Mouse (Mus musculus): ENCODE results near the gene Hist1h2bp. TPM values are rescaled to one million over a fixed set of nuclear protein-coding genes. Genes with fewer than 3 reads are reported as not detected.

Gene Hist1h2bp
- 0.54 TPM in 1 of 2 replicates, not detected in the other for polyA plus RNA-seq (2015; fragmentation: Nextera tagmentation; extraction: Ambion mirVana)

GRCm38 (mm10) chr13:21786899-21787629 is at the start of gene Hist1h2bp, which contains the start of gene Hist1h2an:
Gene Hist1h2bp, plus strand, starts transcription at chr13:21787461.
Gene Hist1h2an, minus strand, starts transcription at chr13:21787218.

DNA sequence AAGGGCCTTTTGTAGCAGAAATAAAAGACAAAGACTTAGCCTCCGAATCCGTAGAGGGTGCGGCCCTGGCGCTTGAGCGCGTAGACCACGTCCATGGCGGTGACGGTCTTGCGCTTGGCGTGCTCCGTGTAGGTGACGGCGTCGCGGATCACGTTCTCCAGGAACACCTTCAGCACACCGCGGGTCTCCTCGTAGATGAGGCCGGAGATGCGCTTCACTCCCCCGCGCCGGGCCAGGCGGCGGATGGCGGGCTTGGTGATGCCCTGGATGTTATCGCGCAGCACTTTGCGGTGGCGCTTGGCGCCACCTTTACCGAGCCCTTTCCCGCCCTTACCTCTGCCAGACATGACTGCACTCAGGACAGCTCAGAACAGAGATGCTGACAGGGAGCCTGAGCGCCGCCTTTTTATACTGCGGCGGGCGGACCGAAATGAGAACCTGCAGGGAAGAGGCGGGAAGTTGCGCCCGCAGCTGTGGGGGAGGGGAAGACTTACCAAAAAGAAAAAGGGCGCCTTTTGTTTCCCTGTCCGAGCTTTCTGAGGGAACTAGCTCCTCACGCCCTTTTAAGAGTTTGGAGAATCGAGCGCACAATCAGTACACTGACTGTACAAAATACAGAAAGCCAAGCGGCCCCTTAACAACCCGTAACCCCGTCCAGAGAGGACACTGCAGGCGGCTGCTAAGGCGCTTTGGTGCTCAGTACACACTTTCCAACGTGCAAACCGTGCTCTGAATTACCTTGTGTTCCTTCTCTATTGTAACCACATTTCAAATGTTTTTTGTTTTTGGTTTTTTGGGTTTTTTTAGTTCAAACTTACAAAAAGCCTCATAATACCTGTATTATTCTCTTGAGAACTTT is 36.9 kb upstream of the Hist1h2bp start, which contains the start of gene Hist1h4k:
Hist1h4k (minus strand) TSS at position 347 of the 859 bp plus-strand sequence.

GRCm38 (mm10) chr13:21753524-21754285 is 33.6 kb upstream of the Hist1h2bp start, which contains the start of the genes Hist1h2ak and Hist1h2bn:
Gene Hist1h2ak, minus strand, starts transcription at chr13:21753827.
Gene Hist1h2bn, plus strand, starts transcription at chr13:21754123.

DNA sequence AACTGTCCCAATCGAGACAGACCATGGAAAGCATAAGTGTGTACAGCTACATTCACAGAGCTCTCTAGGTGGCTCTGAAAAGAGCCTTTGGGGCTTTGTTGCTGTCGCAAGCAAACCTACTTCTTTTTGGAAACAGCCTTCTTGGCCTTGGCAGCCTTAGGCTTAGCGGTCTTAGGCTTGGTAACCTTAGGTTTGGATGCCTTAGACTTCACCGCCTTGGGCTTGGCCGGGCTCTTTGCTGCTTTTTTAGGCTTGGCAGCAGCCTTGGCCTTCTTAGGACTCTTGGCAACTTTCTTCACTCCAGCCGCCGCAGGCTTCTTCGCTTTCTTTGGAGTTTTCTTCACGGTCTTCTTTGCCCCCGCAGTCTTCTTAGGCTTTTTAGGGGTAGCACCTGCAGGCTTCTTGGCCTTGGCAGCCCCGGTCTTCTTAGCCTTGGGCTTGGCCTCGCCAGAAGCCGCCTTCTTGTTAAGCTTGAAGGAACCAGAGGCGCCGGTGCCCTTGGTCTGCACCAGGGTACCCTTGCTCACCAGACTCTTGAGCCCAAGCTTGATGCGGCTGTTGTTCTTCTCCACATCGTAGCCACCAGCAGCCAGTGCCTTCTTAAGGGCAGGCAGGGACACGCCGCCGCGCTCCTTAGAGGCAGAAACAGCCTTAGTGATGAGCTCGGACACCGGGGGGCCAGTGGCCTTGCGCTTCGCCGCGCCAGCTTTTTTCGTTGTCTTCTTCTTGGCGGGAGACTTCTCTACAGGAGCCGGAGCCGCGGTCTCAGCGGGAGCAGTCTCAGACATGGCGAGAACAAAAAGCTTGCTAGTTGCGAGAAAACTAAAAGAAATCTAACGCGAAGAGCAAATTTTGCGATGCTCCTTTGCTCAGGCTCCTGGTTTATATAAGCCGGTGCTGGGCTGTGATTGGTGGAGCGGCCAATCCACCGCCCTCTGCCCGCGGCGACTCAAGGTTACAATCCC is 7.2 kb upstream of the Hist1h2bp start, which contains the start of gene Hist1h1b:
Hist1h1b (minus strand) TSS at position 859 of the 965 bp plus-strand sequence.

GRCm38 (mm10) chr13:21783255-21783617 is 4.0 kb upstream of the Hist1h2bp start, which contains the start of gene Hist1h3i:
Gene Hist1h3i, minus strand, starts transcription at chr13:21783370.

GRCm38 (mm10) chr13:21810073-21810472 is 22.8 kb downstream of the Hist1h2bp start, which contains the start of the genes Hist1h2bq and Hist1h2ao:
Gene Hist1h2bq, minus strand, starts transcription at chr13:21810197.
Gene Hist1h2ao, plus strand, starts transcription at chr13:21810465.

GRCm38 (mm10) chr13:21811539-21811938 is 24.3 kb downstream of the Hist1h2bp start, which contains the start of gene Hist1h4m:
Gene Hist1h4m, plus strand, starts transcription at chr13:21811746.

DNA sequence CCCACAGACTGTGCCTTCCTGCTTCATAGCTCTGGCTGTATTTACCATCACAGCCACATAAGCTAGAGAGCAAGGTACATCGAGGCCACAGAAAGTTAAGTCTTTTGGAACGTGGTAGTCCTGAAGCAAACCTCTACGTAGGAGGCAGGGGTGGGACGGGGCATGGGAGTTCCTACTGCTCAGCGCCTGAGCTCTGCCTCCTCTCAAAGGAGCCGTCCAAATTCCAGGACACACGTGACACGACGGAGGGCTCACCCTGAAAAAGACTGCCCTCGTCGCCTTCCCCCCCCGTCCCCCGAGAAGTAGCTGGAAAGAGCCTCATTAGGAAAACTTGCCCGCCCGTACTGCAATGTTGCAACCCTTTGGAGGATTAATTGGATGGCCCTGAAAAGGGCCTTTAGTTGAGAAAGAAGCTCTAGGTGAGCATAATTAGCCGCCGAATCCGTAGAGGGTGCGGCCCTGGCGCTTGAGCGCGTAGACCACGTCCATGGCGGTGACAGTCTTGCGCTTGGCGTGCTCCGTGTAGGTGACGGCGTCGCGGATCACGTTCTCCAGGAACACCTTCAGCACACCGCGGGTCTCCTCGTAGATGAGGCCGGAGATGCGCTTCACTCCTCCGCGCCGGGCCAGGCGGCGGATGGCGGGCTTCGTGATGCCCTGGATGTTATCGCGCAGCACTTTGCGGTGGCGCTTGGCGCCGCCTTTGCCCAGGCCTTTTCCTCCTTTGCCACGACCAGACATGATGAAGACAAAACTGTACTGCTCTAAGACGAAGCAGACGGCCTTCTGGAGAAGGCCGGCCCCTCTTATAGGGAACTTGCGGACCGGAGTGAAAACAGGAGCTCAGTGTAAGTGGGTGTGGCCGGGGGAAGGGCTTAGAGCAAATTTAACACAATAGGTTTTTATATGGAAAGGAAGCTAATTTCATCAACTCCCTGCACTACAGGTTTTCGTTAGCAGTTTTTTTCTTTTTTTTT is 44.4 kb downstream of the Hist1h2bp start, which contains the start of gene Hist1h4n:
Hist1h4n (minus strand) TSS at position 779 of the 977 bp plus-strand sequence.

GRCm38 (mm10) chr13:21833461-21833860 is 46.2 kb downstream of the Hist1h2bp start, which contains the start of the genes Hist1h2ap and Hist1h2br:
Gene Hist1h2ap, minus strand, starts transcription at chr13:21833507.
Gene Hist1h2br, plus strand, starts transcription at chr13:21833743.

Small RNAs within 50 kb of the gene (microRNA-seq; reads per million reads assigned to microRNA genes)
- not detected for gene Gm19658
- not detected for gene Gm44346
- gene Gm44454, result not detected
- not detected for gene Gm44466

Other genes starting within 250 kb of the Hist1h2bp start
- gene Olfr1366, start 244.7 kb upstream of the Hist1h2bp start, polyA plus RNA-seq (2015; fragmentation: Nextera tagmentation; extraction: Ambion mirVana), result 0.13 TPM in 1 of 2 replicates, not detected in the other
- not detected in 2 replicates for gene Olfr1535, start 227.6 kb upstream of the Hist1h2bp start, polyA plus RNA-seq (2015; fragmentation: Nextera tagmentation; extraction: Ambion mirVana)
- not detected in 2 replicates for gene Olfr1364, start 205.7 kb upstream of the Hist1h2bp start, polyA plus RNA-seq (2015; fragmentation: Nextera tagmentation; extraction: Ambion mirVana)
- not detected in 2 replicates for gene Olfr1362, start 173.4 kb upstream of the Hist1h2bp start, polyA plus RNA-seq (2015; fragmentation: Nextera tagmentation; extraction: Ambion mirVana)
- not detected in 2 replicates for gene Olfr11, start 144.9 kb upstream of the Hist1h2bp start, polyA plus RNA-seq (2015; fragmentation: Nextera tagmentation; extraction: Ambion mirVana)
- gene Olfr1361, start 124.1 kb upstream of the Hist1h2bp start, polyA plus RNA-seq (2015; fragmentation: Nextera tagmentation; extraction: Ambion mirVana), result not detected in 2 replicates
- not detected in 2 replicates for gene Olfr1360, start 110.1 kb upstream of the Hist1h2bp start, polyA plus RNA-seq (2015; fragmentation: Nextera tagmentation; extraction: Ambion mirVana)
- not detected in 2 replicates for gene Olfr1359, start 89.3 kb upstream of the Hist1h2bp start, polyA plus RNA-seq (2015; fragmentation: Nextera tagmentation; extraction: Ambion mirVana)
- gene Hist1h2bl, start 71.3 kb upstream of the Hist1h2bp start, polyA plus RNA-seq (2015; fragmentation: Nextera tagmentation; extraction: Ambion mirVana), result 1.2 TPM in 1 of 2 replicates, not detected in the other
- gene Hist1h2ai, start 71.0 kb upstream of the Hist1h2bp start, polyA plus RNA-seq (2015; fragmentation: Nextera tagmentation; extraction: Ambion mirVana), result 3.3 and 6.2 TPM in 2 replicates
- 1.3 and 3.8 TPM in 2 replicates for gene Hist1h3h, start 69.8 kb upstream of the Hist1h2bp start, polyA plus RNA-seq (2015; fragmentation: Nextera tagmentation; extraction: Ambion mirVana)
- 0.61 and 1.5 TPM in 2 replicates for gene Hist1h2bm, start 65.4 kb upstream of the Hist1h2bp start, polyA plus RNA-seq (2015; fragmentation: Nextera tagmentation; extraction: Ambion mirVana)
- gene Hist1h4j, start 52.4 kb upstream of the Hist1h2bp start, polyA plus RNA-seq (2015; fragmentation: Nextera tagmentation; extraction: Ambion mirVana), result 0.85 and 1.5 TPM in 2 replicates
- gene Hist1h4k, start 37.0 kb upstream of the Hist1h2bp start, polyA plus RNA-seq (2015; fragmentation: Nextera tagmentation; extraction: Ambion mirVana), result 1.3 and 2.3 TPM in 2 replicates
- gene Hist1h2ak, start 33.6 kb upstream of the Hist1h2bp start, polyA plus RNA-seq (2015; fragmentation: Nextera tagmentation; extraction: Ambion mirVana), result 7.2 and 7.5 TPM in 2 replicates
- 1.3 TPM in 1 of 2 replicates, not detected in the other for gene Hist1h2bn, start 33.3 kb upstream of the Hist1h2bp start, polyA plus RNA-seq (2015; fragmentation: Nextera tagmentation; extraction: Ambion mirVana)
- 4.7 and 7.0 TPM in 2 replicates for gene Hist1h1b, start 6.8 kb upstream of the Hist1h2bp start, polyA plus RNA-seq (2015; fragmentation: Nextera tagmentation; extraction: Ambion mirVana)
- gene Hist1h3i, start 4.1 kb upstream of the Hist1h2bp start, polyA plus RNA-seq (2015; fragmentation: Nextera tagmentation; extraction: Ambion mirVana), result 17.8 and 25.6 TPM in 2 replicates
- gene Hist1h2an, start 243 bp upstream of the Hist1h2bp start, polyA plus RNA-seq (2015; fragmentation: Nextera tagmentation; extraction: Ambion mirVana), result 1.5 and 4.1 TPM in 2 replicates
- gene Hist1h2bq, start 22.7 kb downstream of the Hist1h2bp start, polyA plus RNA-seq (2015; fragmentation: Nextera tagmentation; extraction: Ambion mirVana), result 3.9 and 5.8 TPM in 2 replicates
- gene Hist1h2ao, start 23.0 kb downstream of the Hist1h2bp start, polyA plus RNA-seq (2015; fragmentation: Nextera tagmentation; extraction: Ambion mirVana), result 3.7 TPM in 1 of 2 replicates, not detected in the other
- not detected in 2 replicates for gene Hist1h4m, start 24.3 kb downstream of the Hist1h2bp start, polyA plus RNA-seq (2015; fragmentation: Nextera tagmentation; extraction: Ambion mirVana)
- gene Hist1h4n, start 44.7 kb downstream of the Hist1h2bp start, polyA plus RNA-seq (2015; fragmentation: Nextera tagmentation; extraction: Ambion mirVana), result 8.8 and 12.8 TPM in 2 replicates
- 721 and 1,071 TPM in 2 replicates for gene Hist1h2ap, start 46.0 kb downstream of the Hist1h2bp start, polyA plus RNA-seq (2015; fragmentation: Nextera tagmentation; extraction: Ambion mirVana)
- 3.3 and 6.2 TPM in 2 replicates for gene Hist1h2br, start 46.3 kb downstream of the Hist1h2bp start, polyA plus RNA-seq (2015; fragmentation: Nextera tagmentation; extraction: Ambion mirVana)
- gene Zfp184, start 157.6 kb downstream of the Hist1h2bp start, polyA plus RNA-seq (2015; fragmentation: Nextera tagmentation; extraction: Ambion mirVana), result 1.1 and 1.2 TPM in 2 replicates
- gene Pom121l2, start 193.7 kb downstream of the Hist1h2bp start, polyA plus RNA-seq (2015; fragmentation: Nextera tagmentation; extraction: Ambion mirVana), result 0.17 TPM in 1 of 2 replicates, not detected in the other
- gene Prss16, start 222.3 kb downstream of the Hist1h2bp start, polyA plus RNA-seq (2015; fragmentation: Nextera tagmentation; extraction: Ambion mirVana), result 0.35 and 0.80 TPM in 2 replicates
- 2.2 TPM in 1 of 2 replicates, not detected in the other for gene Hist1h2ah, start 248.1 kb downstream of the Hist1h2bp start, polyA plus RNA-seq (2015; fragmentation: Nextera tagmentation; extraction: Ambion mirVana)
- gene Hist1h2bk, start 248.4 kb downstream of the Hist1h2bp start, polyA plus RNA-seq (2015; fragmentation: Nextera tagmentation; extraction: Ambion mirVana), result 0.92 and 1.3 TPM in 2 replicates